Mouse (Mus musculus) forebrain, embryonic 10.5 days (tissue): Measurements from ENCODE around the gene Mxra7. TPM values are rescaled to one million over a fixed set of nuclear protein-coding genes. Genes with fewer than 3 reads are reported as not detected.
A peak's percentile ranks its signal among the peaks of the same experiment; 100 is the strongest.

Experiments
- DNase-seq: peaks from one replicate; pipeline ENCODE4 v3.0.0-alpha.2; 2017; ENCODE audit warnings: low spot score; ENCODE audit errors: extremely low spot score
- H3K27ac ChIP-seq: fragments of 300-500 bp; sonication (generic); 2 replicates; pipeline ENCODE4 v1.5.1; 2016; ENCODE audit warnings: mild to moderate bottlenecking
- H3K27me3 ChIP-seq: fragments of 300-500 bp; sonication (generic); 2 replicates; pipeline ENCODE4 v1.6.1; 2016; ENCODE audit warnings: mild to moderate bottlenecking; ENCODE audit not compliant: poor library complexity, severe bottlenecking
- H3K36me3 ChIP-seq: fragments of 300-500 bp; sonication (generic); replicated peaks from 2 replicates; pipeline ENCODE4 v1.6.1; 2016; ENCODE audit warnings: mild to moderate bottlenecking, moderate library complexity
- H3K4me1 ChIP-seq: fragments of 300-500 bp; sonication (generic); 2 replicates; pipeline ENCODE4 v1.6.1; 2016
- H3K4me3 ChIP-seq: fragments of 300-500 bp; sonication (generic); 2 replicates; pipeline ENCODE4 v1.5.1; 2016; ENCODE audit warnings: mild to moderate bottlenecking, moderate library complexity
- H3K9me3 ChIP-seq: fragments of 300-500 bp; sonication (generic); 2 replicates; pipeline ENCODE4 v1.6.1; 2016; ENCODE audit warnings: mild to moderate bottlenecking, moderate library complexity
- WGBS: fragments of 180-500 bp; shearing (Covaris S2); methylation state at CpG from one replicate; pipeline ENCODE4 v1.1.7; 2016; 5-methylcytosine and 5-hydroxymethylcytosine counted together
- polyA plus RNA-seq: library from polyadenylated mRNA; unstranded; fragments of >200 nt; fragmentation: Nextera tagmentation; extraction: Ambion mirVana; gene quantifications from 2 replicates; pipeline ENCODE4 v1.2.1, GENCODE M21; 2016

Gene Mxra7
- polyA plus RNA-seq, 1 experiment from 2014 or later: 16.5 TPM

- 5% methylated on average over 32 of the region's 32 CpGs for WGBS
Observed at GRCm38 (mm10) chr11:116810983-116811901, 16.6 kb downstream of the Mxra7 start.

GRCm38 (mm10) chr11:116810528-116810927, 17.3 kb downstream of the Mxra7 start:
- peak overlapping the region; percentile 86 for H3K27ac ChIP-seq

More at GRCm38 (mm10) chr11:116810983-116811901, 16.6 kb downstream of the Mxra7 start:
- H3K27ac ChIP-seq: peak overlapping the region; percentile 86
- no peaks in the 10 kb centered on the region for H3K9me3 ChIP-seq
- H3K27me3 ChIP-seq: peaks cover 19% of the 10 kb centered on the region
- peak overlapping the region; percentile 52 for H3K4me3 ChIP-seq
- peaks cover 87% of the 10 kb centered on the region for H3K4me1 ChIP-seq
- 0 out of 2 replicates have a peak, but pooled peaks cover 2% of the 10 kb centered on the region for H3K36me3 ChIP-seq
- peak; percentile 70 for DNase-seq

GRCm38 (mm10) chr11:116809520-116809919, 18.3 kb downstream of the Mxra7 start:
- WGBS: 81% methylated on average over 8 of the region's 8 CpGs
- Histone ChIP-seq H3K9me3 (no peaks in the 10 kb centered on the region), H3K4me3 (no peak overlapping the region), H3K4me1 (peaks cover 70% of the 10 kb centered on the region), H3K27me3 (peaks cover 19% of the 10 kb centered on the region), H3K36me3 (0 out of 2 replicates have a peak, but pooled peaks cover 2% of the 10 kb centered on the region), H3K27ac (peak overlapping the region; percentile 40; the same call in 1 of the 2 replicates)
- DNase-seq: no peak

More at GRCm38 (mm10) chr11:116810528-116810927, 17.3 kb downstream of the Mxra7 start:
- DNase-seq: no peak
- peak overlapping the region; percentile 52 for H3K4me3 ChIP-seq
- peaks cover 80% of the 10 kb centered on the region for H3K4me1 ChIP-seq
- 43% methylated on average over 11 of the region's 11 CpGs for WGBS
- H3K9me3 ChIP-seq: no peaks in the 10 kb centered on the region
- H3K36me3 ChIP-seq: 0 out of 2 replicates have a peak, but pooled peaks cover 2% of the 10 kb centered on the region
- H3K27me3 ChIP-seq: peaks cover 19% of the 10 kb centered on the region

GRCm38 (mm10) chr11:116808811-116809395, 18.9 kb downstream of the Mxra7 start:
- peaks cover 19% of the 10 kb centered on the region for H3K27me3 ChIP-seq
- WGBS: 79% methylated on average over 11 of the region's 11 CpGs
- H3K36me3 ChIP-seq: 0 out of 2 replicates have a peak, but pooled peaks cover 2% of the 10 kb centered on the region
- peak overlapping the region; percentile 59; the same call in 1 of the 2 replicates for H3K27ac ChIP-seq
- DNase-seq: no peak
- H3K4me3 ChIP-seq: no peak overlapping the region
- H3K9me3 ChIP-seq: no peaks in the 10 kb centered on the region
- H3K4me1 ChIP-seq: peaks cover 64% of the 10 kb centered on the region

GRCm38 (mm10) chr11:116807938-116808606, 19.8 kb downstream of the Mxra7 start:
- Histone ChIP-seq H3K27ac (peak overlapping the region; percentile 27; the same call in 1 of the 2 replicates), H3K9me3 (no peaks in the 10 kb centered on the region), H3K4me3 (no peak overlapping the region), H3K27me3 (peaks cover 19% of the 10 kb centered on the region), H3K4me1 (peaks cover 56% of the 10 kb centered on the region), H3K36me3 (0 out of 2 replicates have a peak, but pooled peaks cover 2% of the 10 kb centered on the region)
- 33% methylated on average over 7 of the region's 7 CpGs for WGBS
- DNase-seq: peak; percentile 84

- no peak overlapping the region for H3K4me3 ChIP-seq
- peak overlapping the region; percentile 27; the same call in 1 of the 2 replicates for H3K27ac ChIP-seq
- no peaks in the 10 kb centered on the region for H3K9me3 ChIP-seq
- 0 out of 2 replicates have a peak, but pooled peaks cover 2% of the 10 kb centered on the region for H3K36me3 ChIP-seq
- H3K27me3 ChIP-seq: peaks cover 19% of the 10 kb centered on the region
- WGBS: 83% methylated on average over 3 of the region's 3 CpGs
- DNase-seq: no peak
- peaks cover 50% of the 10 kb centered on the region for H3K4me1 ChIP-seq
Observed at GRCm38 (mm10) chr11:116807526-116807925, 20.3 kb downstream of the Mxra7 start.

GRCm38 (mm10) chr11:116807116-116807515, 20.7 kb downstream of the Mxra7 start:
- Histone ChIP-seq H3K36me3 (0 out of 2 replicates have a peak, but pooled peaks cover 2% of the 10 kb centered on the region), H3K27ac (no peak overlapping the region), H3K9me3 (no peaks in the 10 kb centered on the region), H3K4me1 (peaks cover 46% of the 10 kb centered on the region), H3K4me3 (no peak overlapping the region), H3K27me3 (peaks cover 19% of the 10 kb centered on the region)
- WGBS: 68% methylated on average over 7 of the region's 7 CpGs
- no peak for DNase-seq

GRCm38 (mm10) chr11:116806136-116807071, 21.4 kb downstream of the Mxra7 start:
- Histone ChIP-seq H3K4me1 (peaks cover 39% of the 10 kb centered on the region), H3K27me3 (peaks cover 19% of the 10 kb centered on the region), H3K36me3 (0 out of 2 replicates have a peak, but pooled peaks cover 2% of the 10 kb centered on the region), H3K9me3 (no peaks in the 10 kb centered on the region), H3K4me3 (no peak overlapping the region), H3K27ac (no peak overlapping the region)
- no peak for DNase-seq
- 93% methylated on average over 15 of the region's 15 CpGs for WGBS

GRCm38 (mm10) chr11:116802709-116803108, 25.1 kb downstream of the Mxra7 start:
- Histone ChIP-seq H3K27me3 (no peaks in the 10 kb centered on the region), H3K36me3 (no peaks in the 10 kb centered on the region), H3K4me1 (peaks cover 11% of the 10 kb centered on the region), H3K9me3 (no peaks in the 10 kb centered on the region), H3K4me3 (no peak overlapping the region), H3K27ac (no peak overlapping the region)
- 83% methylated on average over 5 of the region's 5 CpGs for WGBS
- no peak for DNase-seq

- Histone ChIP-seq H3K4me1 (peaks cover 4% of the 10 kb centered on the region; the same call in 1 of the 2 replicates), H3K27ac (0 out of 2 replicates have a peak overlapping the region, but pooled peaks have one; percentile 30), H3K36me3 (no peaks in the 10 kb centered on the region), H3K27me3 (no peaks in the 10 kb centered on the region), H3K9me3 (no peaks in the 10 kb centered on the region), H3K4me3 (no peak overlapping the region)
- DNase-seq: no peak
- WGBS: 77% methylated on average over 5 of the region's 5 CpGs
Observed at GRCm38 (mm10) chr11:116801106-116801505, 26.7 kb downstream of the Mxra7 start.

GRCm38 (mm10) chr11:116799364-116799763, 28.5 kb downstream of the Mxra7 start:
- WGBS: 95% methylated on average over 5 of the region's 5 CpGs
- Histone ChIP-seq H3K9me3 (no peaks in the 10 kb centered on the region), H3K4me1 (peaks cover 6% of the 10 kb centered on the region; the same call in 1 of the 2 replicates), H3K36me3 (no peaks in the 10 kb centered on the region), H3K4me3 (no peak overlapping the region), H3K27me3 (no peaks in the 10 kb centered on the region), H3K27ac (no peak overlapping the region)
- DNase-seq: no peak
